Mouse (Mus musculus) forelimb bud, embryonic 11.5 days (tissue): ENCODE measurements at regions not wholly inside any gene's neighbourhood (a gene's known extent, or its start where the extent isn't known, plus 50 kb on each side); places are given as distances from the start of the nearest gene placed in this dataset.
A peak's percentile ranks its signal among the peaks of the same experiment; 100 is the strongest.

ENCODE experiments used
- DNase-seq: peaks from one replicate; pipeline ENCODE4 v3.0.0-alpha.2; 2012; ENCODE audit warnings: low read depth, low spot score

GRCm38 (mm10) chr7:55710872-55711558, 57.0 kb upstream of the Siglech start:
- peak; percentile 87 for DNase-seq
